Mouse (Mus musculus): ENCODE measurements around the gene Tulp4.

Tulp4 gene

DNA sequence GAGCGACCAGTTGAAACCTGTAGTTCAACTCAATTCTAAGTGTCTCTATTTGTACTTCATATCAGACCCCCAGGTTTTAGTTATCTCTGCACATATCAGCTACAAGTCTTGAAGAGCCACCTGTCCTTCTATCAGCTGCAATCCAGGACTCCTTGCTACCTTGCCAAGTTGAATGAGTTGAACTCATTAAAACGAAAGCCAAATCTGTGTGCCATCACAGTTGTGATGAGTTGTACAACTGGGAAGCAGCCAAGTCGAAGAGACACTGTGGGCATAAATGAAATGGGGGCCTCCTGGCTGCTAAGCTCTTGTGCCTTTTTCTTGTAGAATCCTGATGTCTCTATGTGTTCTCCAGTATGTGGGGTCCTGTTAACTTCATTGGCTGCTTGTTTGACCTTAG is 19.2 kb downstream of the Tulp4 start:
- DNase-seq, result no peak

- DNase-seq, result no peak
These were observed 21.8 kb downstream of the Tulp4 start for GRCm38 (mm10) chr17:6128039-6128438.

GRCm38 (mm10) chr17:6129361-6129760 is 23.1 kb downstream of the Tulp4 start:
- DNase-seq, result no peak

- DNase-seq, result no peak
These were observed 24.8 kb downstream of the Tulp4 start for GRCm38 (mm10) chr17:6131083-6131482.

GRCm38 (mm10) chr17:6140875-6141274 is 34.6 kb downstream of the Tulp4 start:
- DNase-seq, result no peak

DNA sequence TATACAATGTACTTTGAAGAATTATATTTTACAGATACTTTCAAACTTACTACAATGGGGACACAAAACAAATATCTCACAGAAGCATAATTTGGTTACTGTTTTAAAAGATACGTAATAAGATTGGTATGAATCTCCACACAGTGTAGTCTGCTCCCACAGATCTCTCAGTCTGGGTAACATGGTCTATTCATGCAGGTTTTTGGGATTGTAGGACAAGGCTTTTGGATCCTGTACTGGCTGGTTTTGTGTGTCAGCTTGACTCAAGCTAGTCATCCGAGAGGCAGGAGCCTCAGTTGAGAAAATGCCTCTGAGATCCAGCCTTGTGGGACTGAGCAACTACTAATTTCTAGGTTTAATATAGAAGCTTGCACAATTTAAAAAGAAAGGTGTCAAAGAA is 35.1 kb downstream of the Tulp4 start:
- no peak for DNase-seq

- no peak for DNase-seq
These were observed 39.0 kb downstream of the Tulp4 start for GRCm38 (mm10) chr17:6145244-6145643.

DNA sequence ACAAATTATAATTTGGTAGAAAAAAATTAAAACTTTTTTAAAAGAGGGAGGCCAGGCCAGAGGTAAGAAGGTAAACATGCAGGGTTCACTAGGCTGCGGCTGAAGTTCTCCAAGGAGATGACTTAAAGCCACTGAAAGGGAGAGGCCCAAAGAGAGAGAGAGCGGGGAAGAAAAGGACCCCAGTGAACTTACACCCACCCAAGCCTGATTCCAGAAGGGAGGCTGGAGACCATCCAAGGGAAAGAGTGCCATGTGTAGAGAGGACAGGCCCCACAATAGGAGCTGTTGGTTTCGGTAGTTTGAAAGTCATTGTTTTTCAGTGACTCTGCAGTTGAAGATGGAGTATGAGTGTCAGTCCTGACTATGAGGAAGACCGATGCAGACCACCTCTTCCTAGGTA is 46.7 kb downstream of the Tulp4 start:
- no peak for DNase-seq

GRCm38 (mm10) chr17:6153581-6153980 is 47.3 kb downstream of the Tulp4 start:
- no peak for DNase-seq

- no peak for DNase-seq
These were observed 48.1 kb downstream of the Tulp4 start for GRCm38 (mm10) chr17:6154366-6154765.

GRCm38 (mm10) chr17:6160495-6160894 is 54.3 kb downstream of the Tulp4 start:
- DNase-seq, result no peak

- no peak for DNase-seq
These were observed 55.7 kb downstream of the Tulp4 start for GRCm38 (mm10) chr17:6161916-6162315.

- no peak for DNase-seq
These were observed 56.5 kb downstream of the Tulp4 start for GRCm38 (mm10) chr17:6162761-6163160.

- DNase-seq, result no peak
These were observed 58.7 kb downstream of the Tulp4 start for GRCm38 (mm10) chr17:6164911-6165310.

DNA sequence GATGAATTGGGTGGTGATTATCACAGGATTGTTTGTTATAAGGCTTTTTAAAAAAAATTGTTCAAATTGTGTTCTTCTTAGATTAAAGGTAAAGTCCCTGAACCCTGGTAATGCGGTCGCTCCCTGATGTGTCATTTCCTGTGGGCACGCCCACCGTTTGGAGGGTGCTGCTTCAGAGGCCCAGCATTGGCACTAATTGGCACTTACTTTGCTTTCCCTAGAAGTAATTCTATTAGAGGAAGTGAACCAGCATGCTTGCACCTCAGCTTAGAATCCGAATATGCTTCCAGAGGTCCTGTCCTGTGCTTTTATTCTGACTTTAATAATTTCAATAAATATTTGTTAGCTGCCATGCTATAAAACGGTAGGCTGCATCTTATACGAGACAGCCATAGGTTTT is 66.2 kb downstream of the Tulp4 start:
- peak; percentile 31 to 48 for DNase-seq

GRCm38 (mm10) chr17:6172926-6173690 is 66.9 kb downstream of the Tulp4 start:
- DNase-seq, result peak; percentile 82 to 85

DNA sequence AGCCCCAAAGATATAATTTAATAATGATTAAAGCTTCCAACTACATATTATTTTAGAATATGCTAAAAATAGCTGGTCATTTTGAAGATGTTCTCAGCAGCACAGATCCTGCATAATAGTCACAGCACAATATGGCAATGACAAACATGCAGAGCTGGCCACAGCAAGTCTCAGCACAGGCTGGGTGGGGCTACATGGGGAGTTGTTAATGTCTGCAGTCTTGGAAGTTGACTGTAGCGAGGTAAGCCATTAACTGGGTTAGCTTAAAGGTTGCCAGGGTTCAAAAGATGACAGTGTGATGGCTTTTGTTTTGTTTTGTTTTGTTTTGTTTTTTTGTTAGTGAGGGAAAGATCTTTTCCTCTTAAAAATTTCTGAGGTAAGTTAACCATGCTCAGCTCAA is 68.3 kb downstream of the Tulp4 start:
- DNase-seq, result no peak

DNA sequence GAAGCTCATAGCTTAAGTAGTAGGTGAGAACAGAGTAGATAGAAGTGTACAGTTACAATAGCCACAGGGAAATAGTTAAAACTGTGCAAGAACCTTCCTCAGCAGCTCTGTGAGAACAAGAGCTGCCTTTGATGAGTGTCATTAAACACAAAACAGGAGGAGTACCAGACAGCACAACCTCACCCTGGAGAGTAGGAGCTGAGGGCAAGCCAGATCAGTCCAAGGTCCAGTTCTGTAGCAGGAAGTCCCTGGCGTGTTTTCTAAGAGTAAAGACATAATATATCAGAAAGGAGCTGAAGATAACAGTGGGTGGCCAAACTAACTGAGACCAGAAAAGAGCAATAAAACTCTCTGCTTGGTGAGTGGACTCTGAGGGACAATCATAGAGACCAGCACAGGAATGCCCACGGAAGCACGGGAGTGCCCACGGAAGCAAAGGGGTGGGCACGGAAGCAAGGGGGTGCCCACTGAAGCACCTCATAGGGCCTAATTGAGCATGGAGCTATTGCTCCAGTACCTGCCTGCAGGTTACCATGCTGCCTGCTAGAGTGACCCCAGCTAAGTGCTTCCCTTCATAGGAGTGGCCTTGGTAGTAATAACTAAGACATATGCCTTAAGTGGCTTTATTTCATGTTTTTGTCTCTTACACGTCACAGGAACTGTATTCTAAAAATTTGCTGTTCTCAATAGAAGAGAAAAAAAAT is 72.5 kb downstream of the Tulp4 start:
- DNase-seq, result no peak

DNA sequence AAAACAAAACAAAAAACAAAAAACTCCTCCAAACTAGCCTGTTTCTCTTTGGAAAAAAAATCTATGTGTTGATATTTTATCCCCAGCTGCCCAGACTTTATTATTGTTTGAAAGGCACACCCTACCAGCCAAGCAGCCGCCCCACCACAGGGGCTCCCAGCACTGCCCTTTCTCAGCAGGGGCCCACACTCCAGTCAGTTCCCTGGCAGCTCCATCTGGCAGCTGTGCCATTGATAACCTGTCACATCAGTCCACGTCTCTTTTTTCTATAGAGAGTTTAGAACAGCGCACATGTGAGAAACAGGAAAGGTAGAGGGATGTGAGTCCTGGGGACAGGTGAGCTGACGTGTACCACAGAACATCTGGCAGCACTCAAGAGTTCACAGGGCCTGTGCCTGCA is 73.2 kb downstream of the Tulp4 start:
- no peak for DNase-seq

DNA sequence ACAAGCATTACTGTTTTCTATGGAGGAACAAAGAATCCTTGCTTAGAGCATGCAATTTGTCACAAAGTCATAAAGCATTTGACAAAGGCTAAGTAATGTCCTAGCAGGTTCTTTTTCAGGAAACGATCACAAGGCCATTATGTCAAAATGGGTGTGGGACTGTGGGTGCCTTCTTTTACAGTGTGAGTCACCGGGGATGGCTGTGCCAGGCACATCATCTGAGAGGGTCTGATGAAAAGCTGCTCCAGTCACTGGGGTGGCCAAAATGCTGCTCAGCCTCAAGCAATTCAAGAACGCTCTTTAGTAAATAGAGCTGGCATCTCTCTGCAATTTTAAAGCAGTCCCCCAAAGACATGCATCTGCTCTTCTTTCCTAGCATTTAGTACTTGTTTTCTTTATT is 74.2 kb downstream of the Tulp4 start:
- peak in 1 of 2 experiments; percentile 27 for DNase-seq

DNA sequence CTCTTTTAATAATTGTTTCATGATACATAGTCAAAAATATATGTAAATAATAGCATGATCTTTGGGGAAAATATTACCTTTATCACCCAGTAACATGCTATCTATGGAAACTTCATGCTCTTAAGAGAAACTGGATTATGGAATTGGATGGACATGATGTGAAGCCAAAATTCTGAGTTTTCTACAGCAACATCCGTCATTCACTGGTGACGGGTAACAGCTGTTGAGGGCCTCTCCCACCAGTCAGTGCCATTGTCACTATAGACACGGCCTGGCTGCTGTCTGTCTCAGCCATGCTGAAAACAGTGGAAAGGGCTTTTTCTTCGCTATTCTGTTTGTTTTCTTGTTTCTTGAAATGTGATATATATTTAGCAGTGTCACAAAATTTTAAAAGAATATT is 76.5 kb downstream of the Tulp4 start:
- no peak for DNase-seq

- DNase-seq, result no peak
These were observed 80.4 kb downstream of the Tulp4 start for GRCm38 (mm10) chr17:6186651-6187050.

DNA sequence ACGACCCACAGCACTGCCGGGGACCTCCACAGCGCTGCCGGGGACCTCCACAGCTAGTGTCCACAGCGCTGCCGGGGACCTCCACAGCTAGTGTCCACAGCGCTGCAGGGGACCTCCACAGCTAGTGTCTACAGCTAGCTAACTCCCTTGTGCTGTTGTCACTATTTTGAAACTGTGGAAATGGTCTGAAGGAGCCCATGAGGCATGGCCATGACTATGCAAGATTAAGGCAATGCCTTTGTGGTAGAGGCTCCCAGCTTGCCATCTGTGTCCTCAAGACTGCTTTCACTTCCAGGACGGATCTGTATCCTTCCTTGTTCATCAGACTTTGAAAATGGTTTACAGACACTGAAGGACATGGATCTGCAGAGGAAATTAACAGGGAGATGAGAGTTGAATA is 80.9 kb downstream of the Tulp4 start:
- DNase-seq, result no peak

GRCm38 (mm10) chr17:6189207-6189606 is 83.0 kb downstream of the Tulp4 start:
- no peak for DNase-seq

DNA sequence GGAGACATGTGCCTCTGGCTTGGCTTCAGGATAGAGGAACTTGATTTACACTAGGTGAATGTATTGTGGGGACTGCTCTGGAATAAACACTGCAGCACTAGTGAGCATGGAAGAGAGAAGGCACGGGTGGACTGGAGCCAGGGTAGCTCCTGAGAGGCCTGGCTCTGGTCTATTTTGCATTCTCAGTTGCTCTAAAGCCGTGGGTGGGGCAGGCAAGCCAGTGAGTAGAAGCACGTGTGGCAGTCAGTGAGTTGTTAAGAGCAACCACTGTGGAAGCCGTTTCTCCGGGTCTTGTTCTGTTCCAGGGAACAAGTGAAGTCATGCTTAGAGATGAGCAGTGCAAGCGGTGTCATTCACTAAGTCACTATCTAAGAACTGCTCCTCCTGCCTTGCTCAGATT is 86.0 kb downstream of the Tulp4 start:
- DNase-seq, result no peak
